Mouse (Mus musculus) urinary bladder, adult 2 months (tissue): ENCODE results near the gene Manbal. TPM values are rescaled to one million over a fixed set of nuclear protein-coding genes. Genes with fewer than 3 reads are reported as not detected.

Experiments
- DNase-seq: peaks from one replicate; pipeline ENCODE4 v3.0.0; 2022; ENCODE audit warnings: low spot score
- polyA plus RNA-seq: library from polyadenylated mRNA; depleted of rRNA; stranded (reverse); fragments of >200 nt; gene quantifications from 2 replicates; pipeline ENCODE4 v1.2.3, GENCODE M21; 2012; rRNA removed

The Manbal gene
- 115 and 117 TPM in 2 replicates for polyA plus RNA-seq

GRCm38 (mm10) chr2:157367184-157367893, at the start of gene Manbal:
Manbal (plus strand) TSS chr2:157367594.
- DNase-seq = peak; percentile 99

- DNase-seq = no peak
Measured at GRCm38 (mm10) chr2:157320135-157320534, 47.3 kb upstream of the Manbal start.

- DNase-seq = no peak
Measured at GRCm38 (mm10) chr2:157320886-157321285, 46.5 kb upstream of the Manbal start.

- DNase-seq = no peak
Measured at GRCm38 (mm10) chr2:157322029-157322766, 45.2 kb upstream of the Manbal start.

- no peak for DNase-seq
Measured at GRCm38 (mm10) chr2:157325238-157325637, 42.2 kb upstream of the Manbal start.

GRCm38 (mm10) chr2:157328106-157328505, 39.3 kb upstream of the Manbal start:
- DNase-seq = no peak

- no peak for DNase-seq
Measured at GRCm38 (mm10) chr2:157328570-157328969, 38.8 kb upstream of the Manbal start.

- DNase-seq = no peak
Measured at GRCm38 (mm10) chr2:157332059-157332458, 35.3 kb upstream of the Manbal start.

GRCm38 (mm10) chr2:157338663-157339062, 28.7 kb upstream of the Manbal start:
- DNase-seq = peak; percentile 58

GRCm38 (mm10) chr2:157339532-157339931, 27.9 kb upstream of the Manbal start:
- no peak for DNase-seq

- DNase-seq = no peak
Measured at GRCm38 (mm10) chr2:157340221-157340741, 27.1 kb upstream of the Manbal start.

GRCm38 (mm10) chr2:157341554-157342270, 25.7 kb upstream of the Manbal start:
- DNase-seq = peak; percentile 57

- DNase-seq = no peak
Measured at GRCm38 (mm10) chr2:157342328-157342926, 25.0 kb upstream of the Manbal start.

- no peak for DNase-seq
Measured at GRCm38 (mm10) chr2:157343337-157343736, 24.1 kb upstream of the Manbal start.

GRCm38 (mm10) chr2:157347361-157348159, 19.8 kb upstream of the Manbal start, which contains the start of gene Ghrh:
Ghrh (minus strand) TSS chr2:157347506.
- DNase-seq = no peak

GRCm38 (mm10) chr2:157349121-157349778, 18.1 kb upstream of the Manbal start:
- no peak for DNase-seq

GRCm38 (mm10) chr2:157353183-157353582, 14.2 kb upstream of the Manbal start:
- no peak for DNase-seq

- DNase-seq = no peak
Measured at GRCm38 (mm10) chr2:157354106-157354505, 13.3 kb upstream of the Manbal start.

GRCm38 (mm10) chr2:157360028-157360427, 7.4 kb upstream of the Manbal start:
- no peak for DNase-seq

- DNase-seq = no peak
Measured at GRCm38 (mm10) chr2:157363031-157363430, 4.4 kb upstream of the Manbal start.
